Mouse (Mus musculus) monocyte, adult 2 months (primary cell): Measurements from ENCODE around the gene Inpp4b.

Experiments used
- DNase-seq, 2 experiments: peaks; one replicate each; pipeline ENCODE4 v3.0.0; 2022; ENCODE audit warnings: low spot score in 2 of 2, low read depth in 1 of 2

The Inpp4b gene

DNA sequence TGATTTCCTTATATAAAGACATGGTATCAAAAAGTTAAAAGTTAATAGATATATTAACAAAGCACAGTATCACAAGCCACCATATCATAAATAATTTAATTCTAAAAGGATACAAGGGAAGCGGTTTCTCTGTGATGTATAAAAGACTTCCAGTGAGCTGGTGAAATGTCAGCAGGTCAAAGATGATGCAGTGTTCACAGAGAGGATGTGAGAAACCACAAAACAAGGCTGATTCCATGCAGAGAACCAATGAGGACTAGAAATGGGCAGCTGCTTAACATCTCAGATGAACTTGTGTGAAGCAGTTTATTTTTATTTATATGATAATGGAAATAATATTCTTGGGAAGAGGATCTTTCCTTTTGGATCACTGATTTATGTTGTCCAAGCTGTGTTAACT is 359.7 kb downstream of the Inpp4b start:
- no peak for DNase-seq

DNA sequence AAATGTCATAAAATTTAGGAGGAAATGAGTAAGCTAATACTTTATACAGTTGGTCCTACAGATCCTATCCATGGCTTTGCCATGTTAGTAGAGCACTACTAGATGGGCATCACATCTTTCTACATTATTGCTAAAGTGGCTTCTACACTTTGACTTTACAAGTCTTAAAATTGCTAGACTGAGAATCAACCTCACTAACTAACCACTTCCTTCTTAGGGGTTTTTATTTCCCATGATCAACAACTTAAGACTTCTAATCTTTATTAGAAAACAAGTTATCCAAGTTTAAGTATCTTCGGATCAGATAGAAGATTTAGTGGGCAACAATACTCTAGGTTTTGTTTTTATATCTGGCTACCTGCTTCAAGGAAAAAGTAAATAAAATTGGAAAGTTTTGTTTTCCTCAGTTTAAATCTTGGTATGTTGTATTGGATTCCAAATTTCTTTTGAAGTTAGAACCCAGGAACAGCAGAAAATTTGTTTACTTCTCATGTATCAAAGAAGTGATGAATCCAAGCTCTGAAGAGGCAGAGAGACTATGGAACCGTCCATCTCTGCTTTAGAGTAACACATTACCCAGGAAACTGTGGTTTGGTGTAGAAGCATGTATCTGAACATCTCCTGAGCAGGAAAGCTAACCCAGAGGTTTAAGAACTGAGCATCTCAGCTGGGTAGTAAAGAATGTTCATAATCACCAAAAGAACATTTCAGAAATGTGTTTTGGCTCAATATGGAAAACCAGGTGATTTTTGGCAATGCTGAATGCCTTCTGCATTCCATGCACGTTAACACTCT is 361.4 kb downstream of the Inpp4b start:
- DNase-seq: no peak

DNA sequence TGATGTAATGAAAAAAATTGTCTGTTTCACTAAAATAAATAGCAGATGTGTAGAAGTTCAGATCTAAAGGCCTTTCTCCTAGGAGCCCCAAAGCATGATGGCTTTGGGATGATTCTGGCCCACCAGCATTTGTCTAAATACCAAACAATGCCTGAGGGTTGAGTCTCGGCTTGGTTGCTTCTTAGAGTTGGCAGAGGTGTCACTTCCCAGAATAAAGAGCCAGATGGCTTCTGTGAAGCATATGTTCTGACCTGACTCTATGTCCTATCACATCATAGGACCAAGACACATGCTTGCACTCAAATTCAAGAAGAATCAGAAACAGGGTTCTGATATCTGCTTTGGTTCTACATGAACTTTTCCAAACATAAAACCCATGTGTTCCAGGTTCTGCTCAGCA is 365.1 kb downstream of the Inpp4b start:
- DNase-seq: no peak

DNA sequence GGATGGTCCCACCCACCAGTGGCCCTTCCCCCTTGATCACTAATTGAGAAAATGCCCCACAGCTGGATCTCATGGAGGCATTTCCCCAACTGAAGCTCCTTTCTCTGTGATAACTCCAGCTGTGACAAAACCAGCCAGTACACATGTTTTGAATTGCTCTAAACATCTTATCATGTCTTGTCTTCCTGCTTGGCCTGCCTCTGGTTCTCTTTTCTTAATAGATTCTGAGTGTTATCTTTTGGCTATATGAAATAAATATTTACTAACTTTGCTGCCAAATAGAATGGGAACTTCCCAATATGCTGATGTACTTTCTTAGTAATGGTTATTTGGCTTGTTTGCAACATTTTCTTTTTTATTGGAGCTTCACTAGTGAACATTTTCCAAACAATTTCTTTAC is 389.0 kb downstream of the Inpp4b start:
- no peak for DNase-seq

DNA sequence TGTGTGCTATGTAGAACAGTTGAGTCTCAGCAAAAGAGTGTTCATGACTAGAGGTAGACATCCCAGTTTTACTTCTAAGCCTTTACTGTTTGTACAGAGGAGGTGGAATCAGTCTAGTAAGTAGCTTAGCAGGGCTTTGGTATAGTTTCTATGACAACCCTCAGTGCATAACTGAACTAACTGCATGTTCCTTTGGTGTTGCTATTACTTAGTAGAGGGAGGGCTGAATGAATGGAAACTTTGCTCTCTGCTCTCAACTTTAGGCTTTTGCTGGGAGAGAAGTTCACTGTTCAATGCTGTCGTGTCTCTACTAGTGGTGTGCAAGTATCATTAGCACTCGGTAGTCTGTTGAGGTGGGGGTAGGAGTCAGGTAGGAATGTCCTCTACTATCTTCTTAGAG is 393.3 kb downstream of the Inpp4b start:
- no peak for DNase-seq

DNA sequence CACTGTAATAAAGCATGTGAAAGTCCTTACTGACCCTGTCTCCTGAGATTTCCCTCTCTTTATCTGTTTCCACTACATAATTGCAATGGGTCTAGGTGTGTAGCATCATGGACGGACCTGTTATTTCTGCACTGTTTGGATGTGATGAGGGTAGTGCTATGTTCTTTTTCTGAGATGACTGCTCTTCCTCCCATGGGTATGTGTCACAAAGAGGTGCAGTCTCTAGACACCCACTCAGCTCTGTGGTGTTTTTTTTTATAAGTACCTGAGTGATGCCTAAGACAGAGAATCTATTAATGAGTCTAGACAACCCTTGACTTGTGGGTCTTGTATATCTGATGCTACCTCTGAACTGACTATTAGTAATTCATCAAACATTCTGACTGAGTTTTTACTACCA is 393.7 kb downstream of the Inpp4b start:
- DNase-seq: no peak

DNA sequence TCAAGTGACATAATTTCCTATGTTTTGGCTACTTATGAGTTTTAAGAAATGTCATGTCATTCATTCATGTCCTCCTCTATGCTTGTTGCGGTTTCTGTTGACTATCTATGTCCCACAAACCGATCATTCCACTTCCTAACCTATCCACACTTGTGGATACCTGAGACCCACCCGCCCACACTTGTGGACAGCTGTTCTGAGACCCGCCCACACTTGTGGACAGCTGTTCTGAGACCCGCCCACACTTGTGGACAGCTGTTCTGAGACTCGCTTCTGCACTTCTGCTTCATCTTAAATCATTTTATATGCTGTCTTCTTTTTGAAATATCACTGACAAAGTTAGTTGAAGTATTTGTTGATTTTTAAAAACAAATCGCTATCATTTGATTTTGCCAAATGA is 400.2 kb downstream of the Inpp4b start:
- no peak for DNase-seq

DNA sequence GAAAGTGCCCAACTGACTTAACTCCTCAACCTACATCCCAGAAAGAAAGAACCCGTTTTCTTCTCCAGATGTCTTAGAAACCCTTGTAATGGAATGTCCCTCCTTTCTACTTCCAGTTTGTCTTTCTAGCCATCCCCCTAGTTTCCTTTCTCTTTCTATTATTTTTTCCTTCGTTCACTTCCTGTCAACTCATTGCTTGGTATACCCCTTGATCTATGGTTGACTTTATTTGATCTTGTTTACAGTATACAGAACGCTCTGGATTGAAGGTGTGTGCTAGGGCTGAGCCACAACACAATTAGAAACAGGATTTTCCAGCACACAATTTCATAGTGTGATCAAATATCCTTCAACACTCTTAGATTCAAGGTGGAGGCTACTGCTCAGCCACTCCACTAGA is 400.7 kb downstream of the Inpp4b start:
- DNase-seq: no peak

DNA sequence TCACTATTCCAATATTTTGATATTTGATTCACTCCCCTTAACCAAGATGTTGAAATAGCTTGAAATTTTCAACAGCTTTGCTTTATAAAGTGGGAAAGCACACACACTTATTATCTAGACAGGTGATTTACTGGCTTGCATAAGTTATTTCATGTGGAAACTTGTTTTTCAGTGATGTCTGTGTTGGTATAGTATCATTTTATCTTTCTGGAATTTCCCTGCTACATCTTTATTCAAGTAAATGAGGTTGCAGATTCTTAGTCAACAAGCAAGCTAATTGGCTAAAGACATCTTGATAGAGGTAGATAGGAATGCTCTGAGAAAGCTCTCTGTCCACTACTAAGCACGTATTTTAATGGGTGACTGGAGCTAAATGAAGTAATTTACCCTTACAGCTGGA is 403.1 kb downstream of the Inpp4b start:
- DNase-seq: no peak

DNA sequence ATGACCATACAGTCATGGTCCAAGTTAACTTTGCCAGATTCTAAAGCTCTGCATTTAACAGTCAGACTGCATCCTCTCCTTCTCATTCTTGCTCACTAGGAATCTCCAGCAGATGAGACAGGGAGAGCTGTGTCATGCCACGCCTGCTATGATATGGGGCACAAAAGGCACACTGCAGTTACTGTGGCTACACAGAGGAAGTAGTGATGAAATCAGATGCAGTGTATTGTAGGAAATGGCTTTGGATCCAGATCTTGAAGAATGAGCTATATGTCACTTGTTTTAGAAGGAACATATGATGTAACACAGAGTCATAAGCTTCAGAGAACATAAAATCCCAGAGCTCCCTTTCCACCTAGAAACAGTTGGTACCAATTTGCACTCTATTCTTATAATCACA is 408.8 kb downstream of the Inpp4b start:
- DNase-seq: no peak

DNA sequence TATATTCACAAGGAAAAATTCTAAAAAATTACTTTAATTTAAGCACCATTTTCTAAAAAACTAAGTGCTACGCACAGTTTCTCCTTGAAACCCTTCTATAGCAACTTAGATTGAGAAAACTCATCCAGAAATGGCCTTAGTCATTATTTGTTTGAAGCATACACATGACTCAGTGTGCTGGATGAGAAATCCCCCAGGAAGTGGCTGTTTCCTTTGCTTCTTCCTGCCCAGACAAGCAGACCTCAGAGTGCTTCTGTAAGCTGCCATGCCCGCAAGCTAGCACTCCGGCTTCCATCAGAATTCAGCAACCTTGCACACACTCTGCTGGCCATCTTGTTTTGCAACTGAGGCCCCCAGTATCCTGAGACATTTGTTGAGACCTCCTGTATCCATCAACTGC is 414.3 kb downstream of the Inpp4b start:
- no peak for DNase-seq

DNA sequence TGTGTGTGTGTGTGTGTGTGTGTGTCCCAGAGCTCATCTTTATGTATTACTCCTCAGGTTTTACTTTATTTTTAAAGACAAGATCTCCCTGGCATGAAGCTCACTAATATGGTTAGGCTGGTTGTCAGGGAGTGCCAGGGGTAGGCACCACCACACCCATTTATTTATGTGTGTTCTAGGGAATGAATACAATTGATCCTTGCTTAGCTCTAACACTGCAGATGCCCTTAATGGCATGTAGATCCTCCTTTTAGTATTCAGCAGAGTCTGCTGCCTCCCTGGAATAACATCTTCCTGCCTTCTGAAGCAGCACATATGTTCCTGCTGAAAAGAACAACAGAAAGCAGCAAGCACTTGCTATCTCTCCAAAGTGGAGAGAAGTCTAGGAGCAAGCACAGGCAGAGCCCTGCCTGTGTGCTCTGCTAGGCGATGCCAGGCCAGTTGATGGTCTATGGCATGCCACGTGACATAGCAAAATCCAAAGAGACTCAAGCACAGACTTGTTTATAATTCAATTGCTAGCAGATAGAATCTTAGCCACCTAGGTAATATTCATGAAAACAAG is 415.3 kb downstream of the Inpp4b start:
- DNase-seq: no peak

DNA sequence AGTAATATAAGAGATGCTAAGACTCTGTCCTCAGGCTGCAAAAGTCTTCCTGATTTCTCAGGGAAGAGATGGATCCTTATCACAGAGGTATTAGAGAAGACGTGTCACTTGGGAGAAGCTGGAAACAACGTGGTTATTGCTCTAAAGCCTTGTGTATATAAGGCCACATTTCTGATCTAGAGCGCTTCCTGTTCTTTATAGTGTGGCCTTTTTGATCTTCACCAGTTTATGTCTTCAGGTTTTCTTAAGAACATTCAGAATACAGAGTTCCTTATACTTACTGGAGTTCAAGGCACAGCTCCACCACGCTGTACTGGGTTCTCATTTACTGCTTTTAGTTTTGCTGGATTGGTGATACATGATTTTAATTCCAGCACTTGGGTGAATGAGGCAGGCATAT is 419.1 kb downstream of the Inpp4b start:
- DNase-seq: no peak

DNA sequence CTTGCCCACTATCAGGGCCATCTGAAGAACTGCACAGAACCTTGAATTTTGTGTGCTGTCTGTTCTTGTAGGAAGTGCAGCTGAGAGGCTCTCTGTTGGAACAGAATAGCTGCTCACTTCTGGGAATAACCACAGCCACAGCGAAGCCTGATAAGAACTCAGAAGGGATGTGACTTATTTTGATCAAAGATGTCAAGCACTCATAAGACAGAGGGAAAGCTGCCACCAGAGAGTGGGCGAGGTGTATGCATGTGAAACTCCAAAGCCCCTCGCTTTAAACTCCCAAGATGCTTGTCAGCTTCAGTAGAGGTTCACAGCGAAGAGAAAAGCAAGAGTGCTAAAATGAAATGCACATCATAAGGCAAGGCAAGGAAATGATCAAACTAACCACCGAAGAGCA is 423.7 kb downstream of the Inpp4b start:
- no peak for DNase-seq

DNA sequence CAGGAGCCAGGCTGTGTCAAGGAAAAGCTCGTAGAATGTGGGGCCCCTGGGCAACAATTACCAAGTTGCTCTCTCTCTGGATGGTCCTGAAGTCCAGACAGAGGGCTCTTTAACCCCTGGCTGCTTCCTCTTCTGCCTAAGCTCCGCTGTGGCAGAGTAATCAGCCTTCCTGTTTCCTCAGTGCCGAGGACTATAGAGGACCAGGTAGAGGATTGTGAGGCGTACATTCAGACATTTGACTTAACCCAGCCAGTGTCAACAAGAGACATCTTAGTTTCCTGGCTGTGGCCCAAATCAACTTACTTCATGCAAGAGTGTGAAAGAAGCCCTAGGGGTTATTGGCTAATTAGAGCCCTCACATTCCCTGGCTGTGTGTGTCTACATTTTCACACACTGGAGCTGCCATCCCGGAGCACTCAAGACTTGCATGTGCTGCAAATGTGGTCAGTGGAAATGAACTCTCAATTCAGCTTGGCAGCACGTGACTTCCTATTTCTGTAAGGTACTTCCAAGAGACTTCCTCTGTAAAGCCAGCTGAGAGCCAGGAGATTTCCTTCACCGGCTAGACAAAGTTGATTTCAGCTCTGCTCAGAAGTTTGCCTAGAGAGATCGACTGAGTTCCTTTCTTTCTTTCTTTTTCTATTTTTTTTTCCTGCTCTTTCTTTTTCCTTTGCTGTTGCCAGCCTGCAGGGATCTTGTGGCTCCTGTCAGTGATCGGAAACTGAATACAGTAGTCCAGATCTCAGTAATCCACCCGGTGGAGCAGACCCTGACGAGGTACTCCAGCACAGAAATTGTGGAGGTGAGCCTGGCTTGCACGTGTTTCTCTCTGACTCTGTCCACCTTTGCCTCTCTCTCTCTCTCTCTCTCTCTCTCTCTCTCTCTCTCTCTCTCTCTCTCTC is 425.3 kb downstream of the Inpp4b start:
- DNase-seq: no peak

DNA sequence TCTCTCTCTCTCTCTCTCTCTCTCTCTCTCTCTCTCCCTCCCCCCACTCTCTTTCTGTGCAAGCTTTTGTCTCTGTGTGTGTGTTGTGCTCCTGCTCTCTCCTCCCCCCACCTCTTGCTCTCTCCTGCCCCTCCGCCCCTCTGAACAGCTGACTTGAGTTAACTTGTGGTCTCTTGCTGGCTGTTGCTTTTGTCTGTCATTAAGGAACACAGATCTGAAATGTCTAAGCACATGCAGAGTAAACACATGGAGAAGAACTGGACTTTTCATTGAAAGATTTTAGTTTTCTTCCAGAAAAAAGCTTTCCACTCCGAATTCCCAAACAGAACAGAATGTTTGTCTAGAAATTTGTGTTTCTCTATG is 425.9 kb downstream of the Inpp4b start:
- no peak for DNase-seq

DNA sequence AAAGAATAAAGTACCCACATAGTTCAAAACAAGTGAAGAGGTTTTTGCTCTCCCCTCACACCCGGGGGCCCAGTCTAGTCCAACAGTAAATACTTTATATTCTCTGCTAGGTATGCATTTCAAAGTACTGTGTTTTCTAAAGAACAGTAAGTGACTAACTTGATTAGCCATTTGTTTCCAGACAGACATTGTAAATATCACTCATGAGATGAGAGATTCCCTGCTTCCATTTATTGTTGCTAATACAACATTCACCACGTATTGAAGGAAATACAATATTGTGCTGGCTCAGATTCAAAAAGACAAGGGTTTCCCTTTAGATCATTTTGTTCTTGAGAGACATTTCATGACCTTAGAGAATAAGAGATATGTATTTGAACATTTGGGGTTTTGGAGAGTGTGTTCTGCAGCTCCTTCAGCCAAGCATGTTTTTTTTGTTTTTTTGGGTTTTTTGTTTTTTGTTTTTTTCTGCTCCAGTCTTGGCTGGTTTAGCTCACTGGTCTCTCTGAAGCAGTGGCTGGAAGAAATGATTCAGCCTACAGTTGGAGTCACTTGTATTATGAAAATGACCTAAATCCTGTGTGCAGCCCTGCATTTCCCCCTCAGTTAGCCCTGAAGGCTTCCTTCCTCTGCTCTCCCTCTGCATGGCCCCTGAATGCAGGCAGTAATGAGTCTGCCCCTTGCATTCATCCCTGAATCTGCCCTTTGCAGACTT is 426.5 kb downstream of the Inpp4b start:
- DNase-seq: no peak

DNA sequence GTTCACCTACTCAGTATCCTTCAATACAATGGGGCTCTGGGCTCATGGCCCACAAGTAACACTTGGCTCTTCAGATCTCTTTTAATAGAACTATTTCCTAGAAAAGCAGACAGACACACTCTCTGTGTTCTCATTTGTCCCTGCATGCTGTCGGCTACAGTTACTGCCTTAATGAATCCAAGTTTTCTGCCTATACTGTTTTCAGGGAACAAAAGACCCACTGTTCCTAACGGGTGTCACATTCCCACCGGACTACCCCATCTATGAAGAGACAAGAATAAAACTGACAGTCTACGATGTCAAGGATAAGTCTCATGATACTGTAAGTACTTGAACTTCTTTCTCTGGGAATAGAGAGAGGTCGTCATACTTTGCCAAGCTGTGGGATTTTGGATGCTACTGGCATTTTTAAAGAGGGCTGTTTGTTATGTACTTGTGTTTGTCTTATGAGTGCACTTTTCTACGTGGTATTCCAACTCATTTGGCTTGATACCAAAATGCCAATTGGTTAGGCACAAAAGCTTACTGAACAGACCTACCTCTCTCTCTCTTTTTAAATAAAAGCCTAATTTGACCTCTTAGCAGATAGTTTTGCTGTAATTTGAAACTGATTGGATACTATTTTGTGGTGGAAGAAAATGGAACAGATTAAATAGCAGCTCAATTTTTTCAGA is 428.4 kb downstream of the Inpp4b start:
- DNase-seq: no peak

DNA sequence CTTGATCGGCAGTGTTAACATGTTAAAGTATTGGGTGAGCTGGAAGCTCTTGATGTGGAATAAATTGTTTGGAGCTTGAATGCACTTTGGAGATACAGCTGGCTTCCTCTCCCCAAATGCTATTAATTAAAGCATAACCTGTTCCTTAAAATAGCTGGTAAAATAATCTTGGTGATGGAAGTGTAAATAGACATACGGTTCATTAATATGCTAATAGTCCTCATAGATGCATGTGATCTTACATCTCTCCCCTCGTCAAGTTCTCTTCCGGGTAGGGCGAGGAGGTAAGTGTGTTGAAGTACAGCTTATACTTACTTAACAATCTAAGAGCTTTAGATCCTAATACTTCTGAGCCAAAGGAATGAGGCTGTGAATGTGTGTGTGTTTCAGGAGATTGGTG is 430.5 kb downstream of the Inpp4b start:
- DNase-seq: no peak

DNA sequence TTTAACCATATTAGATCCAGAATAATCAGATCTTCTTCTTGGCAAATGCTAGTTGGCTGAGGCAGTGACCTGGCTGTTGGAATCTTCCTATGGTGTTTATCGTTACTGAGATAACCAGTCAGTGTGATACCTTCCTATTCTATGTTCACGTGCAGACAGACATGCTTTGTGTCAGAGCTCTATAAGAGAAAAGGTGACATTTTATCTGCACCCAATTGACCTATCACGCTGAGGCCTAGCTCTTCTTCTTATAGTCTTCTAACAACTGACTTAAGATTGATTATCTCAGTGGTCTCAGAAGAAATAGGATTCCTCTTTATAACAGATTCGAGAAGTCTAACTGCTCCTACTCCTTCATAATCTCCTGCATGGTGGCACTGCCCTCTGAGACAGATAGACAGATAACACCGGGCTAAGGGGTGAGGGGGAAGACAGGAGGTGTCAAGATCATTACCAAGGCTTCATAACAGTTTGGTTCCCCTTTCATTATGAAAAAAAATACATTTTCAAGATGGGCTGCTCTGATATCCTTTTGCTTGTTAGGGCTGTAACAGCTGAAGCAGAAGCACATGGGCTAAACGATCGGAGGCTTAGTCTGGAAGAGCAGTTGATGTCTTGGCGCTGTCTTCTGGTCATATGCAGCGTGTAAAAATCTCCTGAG is 431.1 kb downstream of the Inpp4b start:
- DNase-seq: no peak

DNA sequence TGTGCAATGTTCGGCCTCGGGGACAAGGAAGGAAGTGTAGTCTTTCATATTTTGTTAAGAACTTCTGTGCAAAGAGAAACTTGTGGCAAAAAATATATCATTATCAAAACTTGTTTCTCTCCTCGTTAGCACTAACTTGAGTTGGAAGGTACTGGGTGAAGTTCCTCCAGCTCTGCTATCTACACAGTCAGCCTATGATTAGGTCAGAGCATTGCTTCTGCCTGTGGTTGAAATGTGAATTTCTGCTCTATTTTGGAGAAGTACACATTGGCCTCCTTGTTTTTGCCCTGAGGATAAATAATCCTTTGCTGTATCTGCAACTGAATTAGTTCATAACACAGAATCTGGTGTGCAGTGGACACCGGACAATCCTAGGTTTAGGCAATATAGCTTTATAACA is 431.7 kb downstream of the Inpp4b start:
- no peak for DNase-seq
